Mouse (Mus musculus): ENCODE data around the gene Cdt1.

Cdt1 gene

GRCm38 (mm10) chr8:122548891-122549439, 18.9 kb upstream of the Cdt1 start:
- in situ Hi-C loops (cut with MboI; ENCODE audit: unreplicated experiment in 2 of 2) = loop anchor here (5.0 kb wide), 2 partner anchors 47 to 107 kb away; partner anchors contain the start of gene Mvd (in 1 of the 2)

GRCm38 (mm10) chr8:122550234-122550994, 17.4 kb upstream of the Cdt1 start:
- in situ Hi-C loops (cut with MboI; ENCODE audit: unreplicated experiment in 2 of 2) = loop anchor here in 1 of 2 experiments (10.0 kb wide), 1 partner anchor 266 kb away; the partner anchor contains the start of gene Zfpm1

- in situ Hi-C loops (cut with MboI; ENCODE audit: unreplicated experiment in 2 of 2) = loop anchor here in 1 of 2 experiments (10.0 kb wide), 1 partner anchor 266 kb away; the partner anchor contains the start of gene Zfpm1
Measured at GRCm38 (mm10) chr8:122550995-122551264, 16.9 kb upstream of the Cdt1 start.

GRCm38 (mm10) chr8:122551265-122552051, 16.4 kb upstream of the Cdt1 start, which contains the start of gene Piezo1:
Gene Piezo1, minus strand, starts transcription at chr8:122551329.
- in situ Hi-C loops (cut with MboI; ENCODE audit: unreplicated experiment in 2 of 2) = loop anchor here in 1 of 2 experiments (10.0 kb wide), 1 partner anchor 267 kb away; the partner anchor contains the start of gene Zfpm1

GRCm38 (mm10) chr8:122554786-122555185, 13.0 kb upstream of the Cdt1 start:
- in situ Hi-C loops (cut with MboI; ENCODE audit: unreplicated experiment in 2 of 2) = loop anchor here in 1 of 2 experiments (10.0 kb wide), 1 partner anchor 270 kb away; the partner anchor contains the start of gene Zfpm1

- in situ Hi-C loops (cut with MboI; ENCODE audit: unreplicated experiment in 2 of 2) = loop anchor here in 1 of 2 experiments (10.0 kb wide), 1 partner anchor 272 kb away; the partner anchor contains the start of gene Zfpm1
Measured at GRCm38 (mm10) chr8:122556030-122557009, 11.5 kb upstream of the Cdt1 start.

GRCm38 (mm10) chr8:122557248-122558038, 10.4 kb upstream of the Cdt1 start:
- in situ Hi-C loops (cut with MboI; ENCODE audit: unreplicated experiment in 2 of 2) = loop anchor here in 1 of 2 experiments (10.0 kb wide), 1 partner anchor 273 kb away; the partner anchor contains the start of gene Zfpm1

GRCm38 (mm10) chr8:122558671-122559349, 9.0 kb upstream of the Cdt1 start:
- in situ Hi-C loops (cut with MboI; ENCODE audit: unreplicated experiment in 2 of 2) = loop anchor here in 1 of 2 experiments (10.0 kb wide), 1 partner anchor 274 kb away; the partner anchor contains the start of gene Zfpm1

- in situ Hi-C loops (cut with MboI; ENCODE audit: unreplicated experiment in 2 of 2) = no loop called here
Measured at GRCm38 (mm10) chr8:122561199-122561598, 6.6 kb upstream of the Cdt1 start.

GRCm38 (mm10) chr8:122564363-122565352, 3.2 kb upstream of the Cdt1 start:
- in situ Hi-C loops (cut with MboI; ENCODE audit: unreplicated experiment in 2 of 2) = loop anchor here (5.0 kb wide), 1 partner anchor 43 kb away; no protein-coding TSS in a partner anchor

- in situ Hi-C loops (cut with MboI; ENCODE audit: unreplicated experiment in 2 of 2) = loop anchor here (5.0 kb wide), 1 partner anchor 41 kb away; no protein-coding TSS in a partner anchor
Measured at GRCm38 (mm10) chr8:122566766-122567165, 1.0 kb upstream of the Cdt1 start.

GRCm38 (mm10) chr8:122568109-122568504, 292 bp downstream of the Cdt1 start:
- in situ Hi-C loops (cut with MboI; ENCODE audit: unreplicated experiment in 2 of 2) = loop anchor here (5.0 kb wide), 1 partner anchor 39 kb away; no protein-coding TSS in a partner anchor

GRCm38 (mm10) chr8:122568881-122569309, 1.1 kb downstream of the Cdt1 start:
- in situ Hi-C loops (cut with MboI; ENCODE audit: unreplicated experiment in 2 of 2) = loop anchor here (5.0 kb wide), 1 partner anchor 38 kb away; no protein-coding TSS in a partner anchor

- in situ Hi-C loops (cut with MboI; ENCODE audit: unreplicated experiment in 2 of 2) = loop anchor here (5.0 kb wide), 1 partner anchor 38 kb away; no protein-coding TSS in a partner anchor
Measured at GRCm38 (mm10) chr8:122569329-122569728, 1.5 kb downstream of the Cdt1 start.

- in situ Hi-C loops (cut with MboI; ENCODE audit: unreplicated experiment in 2 of 2) = loop anchor here (5.0 kb wide), 1 partner anchor 37 kb away; no protein-coding TSS in a partner anchor
Measured at GRCm38 (mm10) chr8:122569996-122570395, 2.2 kb downstream of the Cdt1 start.

GRCm38 (mm10) chr8:122571153-122571552, 3.3 kb downstream of the Cdt1 start:
- in situ Hi-C loops (cut with MboI; ENCODE audit: unreplicated experiment in 2 of 2) = no loop called here

All from v-Abl transformed pro-B cells (cell line).